Mouse (Mus musculus) liver, embryonic 16.5 days (tissue): ENCODE data around the gene Grip2. TPM values are rescaled to one million over a fixed set of nuclear protein-coding genes. Genes with fewer than 3 reads are reported as not detected.
A peak's percentile ranks its signal among the peaks of the same experiment; 100 is the strongest.

ENCODE experiments used
- ATAC-seq: fragments of 200-750 bp; cut with Nextera tagmentation; 2 replicates; pipeline ENCODE4 v1.8.0; 2017; ENCODE audit warnings: low read depth, mild to moderate bottlenecking, moderate number of reproducible peaks, moderate library complexity
- H3K27ac ChIP-seq: fragments of 300-500 bp; sonication (generic); 2 replicates; pipeline ENCODE4 v1.5.1; 2014; ENCODE audit warnings: mild to moderate bottlenecking, low read length
- H3K27me3 ChIP-seq: fragments of 300-500 bp; sonication (generic); 2 replicates; pipeline ENCODE4 v1.6.1; 2014; ENCODE audit warnings: low read depth, low read length, mixed read lengths; ENCODE audit not compliant: control insufficient read depth, insufficient read depth
- H3K36me3 ChIP-seq: fragments of 300-500 bp; sonication (generic); 2 replicates; pipeline ENCODE4 v1.6.1; 2014; ENCODE audit warnings: mild to moderate bottlenecking; ENCODE audit not compliant: control insufficient read depth, insufficient read depth
- H3K4me1 ChIP-seq: fragments of 300-500 bp; sonication (generic); 2 replicates; pipeline ENCODE4 v1.6.1; 2014; ENCODE audit warnings: low read depth, low read length, mixed read lengths; ENCODE audit not compliant: control insufficient read depth
- H3K4me2 ChIP-seq: fragments of 300-500 bp; sonication (generic); 2 replicates; pipeline ENCODE4 v1.6.1; 2014; ENCODE audit warnings: low read depth, low read length, mixed read lengths
- H3K4me3 ChIP-seq: fragments of 300-500 bp; sonication (generic); 2 replicates; pipeline ENCODE4 v1.5.1; 2014; ENCODE audit warnings: low read depth, mild to moderate bottlenecking, low read length
- H3K9ac ChIP-seq: fragments of 300-500 bp; sonication (generic); 2 replicates; pipeline ENCODE4 v1.6.1; 2014; ENCODE audit warnings: low read depth, low read length
- H3K9me3 ChIP-seq: fragments of 300-500 bp; sonication (generic); replicated peaks from 2 replicates; pipeline ENCODE4 v1.6.1; 2016; ENCODE audit warnings: low read length; ENCODE audit not compliant: control insufficient read depth
- WGBS: fragments of 180-500 bp; shearing (Covaris S2); extraction: QIAGEN DNeasy Blood & Tissue Kit; methylation state at CpG from one replicate; pipeline ENCODE4 v1.1.7; 2014; ENCODE audit not compliant: insufficient replicate concordance; 5-methylcytosine and 5-hydroxymethylcytosine counted together
- polyA plus RNA-seq: library from polyadenylated mRNA; unstranded; fragments of >200 nt; fragmentation: Nextera tagmentation; extraction: Ambion mirVana; gene quantifications from 2 replicates; pipeline ENCODE4 v1.2.1, GENCODE M21; 2015

Grip2 gene
- polyA plus RNA-seq, result 0.02 and 0.09 TPM in 2 replicates

GRCm38 (mm10) chr6:91827016-91827570 lies at the start of gene Grip2:
Gene Grip2 (minus strand): TSS chr6:91827250.
- Histone ChIP-seq H3K4me1 (no peaks in the 10 kb centered on the region), H3K9me3 (no peaks in the 10 kb centered on the region), H3K36me3 (no peaks in the 10 kb centered on the region), H3K4me2 (no peak within 1 kb of the TSS), H3K4me3 (no peak within 1 kb of the TSS), H3K27ac (no peak within 1 kb of the TSS), H3K27me3 (no peaks in the 10 kb centered on the region), H3K9ac (no peak within 1 kb of the TSS)
- ATAC-seq, result no peak
- WGBS, result 45% methylated on average over 8 of the region's 11 CpGs

DNA sequence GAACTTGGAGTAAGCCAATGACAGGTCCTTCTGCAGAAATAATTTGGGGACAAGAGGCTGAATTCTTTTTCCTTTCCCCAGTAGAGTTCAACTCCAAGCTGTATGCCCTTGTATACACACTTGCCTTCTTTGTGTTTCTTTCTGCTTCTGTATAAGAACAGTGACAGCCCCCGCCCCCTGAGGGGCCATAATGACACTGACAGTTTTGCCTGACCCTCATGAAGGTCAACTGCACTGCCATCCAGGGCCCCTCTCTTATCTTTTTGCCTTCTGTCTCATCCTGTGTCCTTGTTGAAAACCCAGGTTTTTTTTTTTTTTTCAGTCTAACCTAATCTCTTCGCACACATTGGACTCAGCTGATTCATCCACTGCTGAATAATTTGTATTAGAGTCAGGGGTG lies 45.7 kb upstream of the Grip2 start:
- H3K4me1 ChIP-seq, result no peaks in the 10 kb centered on the region
- H3K9me3 ChIP-seq, result no peaks in the 10 kb centered on the region
- H3K27me3 ChIP-seq, result no peaks in the 10 kb centered on the region
- no peak overlapping the region for H3K4me3 ChIP-seq
- no peak overlapping the region for H3K4me2 ChIP-seq
- no peaks in the 10 kb centered on the region for H3K36me3 ChIP-seq
- no peak for ATAC-seq
- no peak overlapping the region for H3K9ac ChIP-seq
- WGBS, result 23% methylated on average over 2 of the region's 2 CpGs
- no peak overlapping the region for H3K27ac ChIP-seq

- 68% methylated on average over 5 of the region's 5 CpGs for WGBS
- H3K36me3 ChIP-seq, result no peaks in the 10 kb centered on the region
- no peak for ATAC-seq
These were observed 41.0 kb upstream of the Grip2 start for GRCm38 (mm10) chr6:91868091-91868490.

DNA sequence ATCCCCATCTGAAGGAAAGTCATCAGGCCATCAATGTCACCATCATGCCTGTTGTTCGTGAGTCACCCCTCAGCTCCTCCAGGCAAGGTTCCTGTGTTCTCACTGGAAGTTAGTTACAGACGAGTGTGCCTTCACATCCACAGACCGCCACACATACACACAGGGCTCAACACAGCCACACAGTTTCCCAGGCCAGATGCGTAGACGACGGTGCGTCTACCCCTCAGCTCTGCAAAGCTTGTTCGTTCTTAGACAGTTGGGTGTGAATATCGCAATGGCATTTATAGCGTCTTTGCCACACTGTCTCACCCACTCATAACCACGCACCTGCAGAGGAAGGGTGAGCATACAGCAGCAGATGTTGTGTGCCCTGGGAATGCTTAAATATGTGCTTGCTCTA lies 38.6 kb upstream of the Grip2 start:
- Histone ChIP-seq H3K27ac (no peak overlapping the region), H3K9ac (no peak overlapping the region), H3K4me1 (no peaks in the 10 kb centered on the region), H3K9me3 (no peaks in the 10 kb centered on the region), H3K27me3 (no peaks in the 10 kb centered on the region), H3K4me3 (no peak overlapping the region), H3K36me3 (no peaks in the 10 kb centered on the region), H3K4me2 (no peak overlapping the region)
- WGBS, result 72% methylated on average over 11 of the region's 11 CpGs
- ATAC-seq, result no peak

More at GRCm38 (mm10) chr6:91868091-91868490, 41.0 kb upstream of the Grip2 start:
- Histone ChIP-seq H3K4me2 (no peak overlapping the region), H3K9me3 (no peaks in the 10 kb centered on the region), H3K9ac (no peak overlapping the region), H3K27me3 (no peaks in the 10 kb centered on the region), H3K27ac (no peak overlapping the region), H3K4me1 (no peaks in the 10 kb centered on the region), H3K4me3 (no peak overlapping the region)

DNA sequence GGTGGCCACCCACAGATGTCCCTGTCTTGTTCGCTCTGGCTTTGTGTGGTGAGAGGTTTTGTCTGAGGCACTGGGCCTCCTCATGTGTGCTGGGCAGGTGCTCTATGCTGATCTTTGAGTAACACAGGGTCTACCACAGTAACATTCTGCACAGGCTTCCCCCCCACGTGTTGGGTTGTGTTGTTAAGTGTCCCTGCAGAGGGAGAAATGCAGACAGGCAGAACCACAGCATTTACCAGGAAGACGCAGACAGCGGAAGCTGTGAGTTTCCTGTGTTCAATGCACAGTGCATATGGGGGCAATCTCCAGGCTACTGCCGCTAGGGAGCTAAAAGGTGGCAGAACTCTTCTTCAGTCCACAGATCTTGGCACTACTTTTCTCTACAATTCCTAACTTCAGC lies 37.5 kb upstream of the Grip2 start:
- no peak for ATAC-seq
- 26% methylated on average over 5 of the region's 5 CpGs for WGBS
- Histone ChIP-seq H3K9me3 (no peaks in the 10 kb centered on the region), H3K36me3 (no peaks in the 10 kb centered on the region), H3K27me3 (no peaks in the 10 kb centered on the region), H3K9ac (no peak overlapping the region), H3K4me2 (no peak overlapping the region), H3K27ac (no peak overlapping the region), H3K4me3 (no peak overlapping the region), H3K4me1 (no peaks in the 10 kb centered on the region)

DNA sequence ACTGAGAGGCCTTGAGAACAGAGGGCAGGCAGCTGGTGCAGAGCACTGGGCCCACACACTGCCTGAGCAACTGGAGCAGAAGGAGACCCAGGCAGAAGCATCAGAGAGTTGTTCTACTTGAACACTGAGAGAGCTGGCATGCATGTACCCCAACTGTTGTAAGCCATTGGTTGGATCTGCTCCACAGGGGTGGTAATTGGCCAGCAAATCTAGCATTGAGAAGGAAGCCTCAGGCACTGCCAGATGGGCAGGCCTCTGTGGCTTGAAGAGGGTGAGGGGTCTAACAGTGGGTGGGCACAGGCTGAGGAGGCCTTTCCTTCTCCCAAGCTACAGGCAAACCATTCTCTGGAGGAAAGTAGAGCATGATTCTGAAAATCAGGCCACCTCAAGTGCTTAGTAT lies 35.8 kb upstream of the Grip2 start:
- no peak overlapping the region for H3K9ac ChIP-seq
- no peak for ATAC-seq
- H3K27me3 ChIP-seq, result no peaks in the 10 kb centered on the region
- no peak overlapping the region for H3K4me3 ChIP-seq
- H3K4me1 ChIP-seq, result no peaks in the 10 kb centered on the region
- no peak overlapping the region for H3K27ac ChIP-seq
- no peaks in the 10 kb centered on the region for H3K36me3 ChIP-seq
- H3K9me3 ChIP-seq, result no peaks in the 10 kb centered on the region
- no peak overlapping the region for H3K4me2 ChIP-seq

DNA sequence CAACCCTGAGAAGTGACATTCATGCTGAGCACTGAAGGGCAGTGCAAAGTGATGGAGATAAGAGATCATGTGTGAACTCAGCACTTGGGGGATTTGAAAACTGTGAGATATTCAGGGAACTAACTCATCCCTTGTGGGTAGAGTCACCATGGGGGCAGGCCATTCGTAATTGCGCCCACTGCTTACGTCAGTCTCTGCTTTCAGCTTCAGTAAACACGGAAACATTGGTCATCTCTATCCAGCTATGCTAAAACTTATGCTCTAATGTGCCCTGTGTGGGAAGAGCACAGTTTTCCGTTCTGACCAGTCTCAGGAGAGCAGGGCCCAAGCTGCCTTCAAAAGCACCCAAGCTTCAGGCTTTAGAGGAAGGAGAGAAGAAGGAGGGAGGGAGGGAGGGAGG lies 31.3 kb upstream of the Grip2 start:
- H3K27me3 ChIP-seq, result no peaks in the 10 kb centered on the region
- H3K4me1 ChIP-seq, result no peaks in the 10 kb centered on the region
- H3K4me2 ChIP-seq, result no peak overlapping the region
- no peaks in the 10 kb centered on the region for H3K9me3 ChIP-seq
- no peak overlapping the region for H3K27ac ChIP-seq
- H3K4me3 ChIP-seq, result no peak overlapping the region
- no peaks in the 10 kb centered on the region for H3K36me3 ChIP-seq
- no peak overlapping the region for H3K9ac ChIP-seq
- no peak for ATAC-seq
- WGBS, result 52% methylated on average over 5 of the region's 5 CpGs

GRCm38 (mm10) chr6:91852550-91852949 lies 25.5 kb upstream of the Grip2 start:
- ATAC-seq, result no peak
- Histone ChIP-seq H3K36me3 (no peaks in the 10 kb centered on the region), H3K4me1 (no peaks in the 10 kb centered on the region), H3K4me2 (no peak overlapping the region), H3K27ac (no peak overlapping the region), H3K9me3 (no peaks in the 10 kb centered on the region), H3K27me3 (no peaks in the 10 kb centered on the region), H3K4me3 (no peak overlapping the region), H3K9ac (no peak overlapping the region)
- WGBS, result 6% methylated on average over 2 of the region's 2 CpGs

- no peaks in the 10 kb centered on the region for H3K4me1 ChIP-seq
- peaks cover 53% of the 10 kb centered on the region for H3K27me3 ChIP-seq
- WGBS, result 5% methylated on average over 62 of the region's 69 CpGs
- peak overlapping the region; percentile 35 for H3K4me2 ChIP-seq
- no peak overlapping the region for H3K27ac ChIP-seq
- no peaks in the 10 kb centered on the region for H3K9me3 ChIP-seq
- H3K9ac ChIP-seq, result no peak overlapping the region
- no peaks in the 10 kb centered on the region for H3K36me3 ChIP-seq
- no peak for ATAC-seq
- H3K4me3 ChIP-seq, result no peak overlapping the region
These were observed 16.6 kb upstream of the Grip2 start for GRCm38 (mm10) chr6:91843628-91844153.
